8 mouse cellular contexts compared by ENCODE assay signal in the genomic region with DNA sequence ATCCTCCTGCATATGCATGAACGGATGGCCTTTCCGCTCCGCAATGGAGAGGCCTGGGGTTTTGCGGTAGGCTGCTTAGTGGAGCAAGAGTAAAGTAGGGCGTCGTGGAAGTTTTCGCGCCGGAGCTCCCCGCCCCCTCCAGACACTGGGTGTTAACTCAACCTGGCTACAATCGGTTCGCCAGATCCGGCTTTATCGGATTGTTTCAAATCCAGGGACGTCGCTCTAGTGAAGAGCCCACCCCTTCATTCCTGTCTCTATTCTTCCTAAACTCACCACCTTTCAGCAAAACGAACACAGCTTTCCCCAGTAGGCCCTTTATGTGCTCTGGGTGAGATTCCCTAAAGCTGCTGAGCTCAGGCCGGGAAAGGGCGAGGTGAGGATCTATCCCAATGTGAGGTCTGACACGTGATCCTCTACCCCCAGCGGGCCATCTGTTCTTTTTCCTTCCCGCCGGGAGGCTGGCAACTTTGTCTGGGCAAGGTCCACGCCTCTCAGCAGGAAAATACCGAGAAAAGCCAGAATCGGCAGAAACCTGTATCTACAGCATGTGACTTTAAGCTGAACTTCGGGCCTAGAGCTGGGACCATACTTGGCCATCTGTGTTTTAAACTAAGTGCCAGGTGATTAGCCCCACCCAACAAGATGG. TPM values are rescaled to one million over a fixed set of nuclear protein-coding genes. Genes with fewer than 3 reads are reported as not detected.
DNase-seq lines count a peak whose midpoint lies in the region; ATAC-seq and TF ChIP-seq lines count a peak whose summit lies in the region.

No protein-coding gene starts in this region.

- H3K27ac ChIP-seq in heart, adult 2 months: peak overlapping the region; percentile 100
- no peak overlapping the region for H3K27ac ChIP-seq in liver, embryonic 16.5 days (ENCODE audit: low read length)
- peak overlapping the region; percentile 41; the same call in 1 of the 2 replicates for H3K27ac ChIP-seq in neural tube, embryonic 15.5 days (replicated peaks)

- H3K4me3 ChIP-seq in heart, adult 2 months: peak overlapping the region; percentile 57
- H3K4me3 ChIP-seq in liver, embryonic 16.5 days (ENCODE audit: low read depth, low read length): peak overlapping the region; percentile 51
- peak overlapping the region; percentile 46 for H3K4me3 ChIP-seq in neural tube, embryonic 15.5 days (replicated peaks)

- H3K4me1 ChIP-seq in heart, adult 2 months (ENCODE audit: control insufficient read depth, insufficient read depth, low read length): peaks cover 15% of the 10 kb centered on the region
- H3K4me1 ChIP-seq in liver, embryonic 16.5 days (ENCODE audit: control insufficient read depth, low read depth, low read length): peaks cover 26% of the 10 kb centered on the region
- peaks cover 37% of the 10 kb centered on the region for H3K4me1 ChIP-seq in neural tube, embryonic 15.5 days

- H3K9me3 ChIP-seq in liver, embryonic 16.5 days (replicated peaks; ENCODE audit: control insufficient read depth, low read length): no peaks in the 10 kb centered on the region
- no peaks in the 10 kb centered on the region for H3K9me3 ChIP-seq in neural tube, embryonic 15.5 days (replicated peaks)

- peak overlapping the region; percentile 87 for H3K9ac ChIP-seq in heart, adult 2 months (ENCODE audit: low read depth, low read length)
- H3K9ac ChIP-seq in liver, embryonic 16.5 days (ENCODE audit: low read depth, low read length): peak overlapping the region; percentile 31
- H3K9ac ChIP-seq in neural tube, embryonic 15.5 days (replicated peaks): peak overlapping the region; percentile 42; the same call in 1 of the 2 replicates

- ATAC-seq in CD4-positive, CD25-positive, alpha-beta regulatory T cell, adult 4 months: peak; percentile 1
- no peak for ATAC-seq in liver, embryonic 16.5 days (ENCODE audit: low read depth)
- ATAC-seq in neural tube, embryonic 15.5 days (ENCODE audit: low FRiP score): no peak

- intact Hi-C loops in heart, adult 2 months (cut with DNase I): no loop called here

- no peaks in the 10 kb centered on the region for H3K27me3 ChIP-seq in heart, adult 2 months (ENCODE audit: control insufficient read depth, insufficient read depth, low read length)
- peaks cover 52% of the 10 kb centered on the region for H3K27me3 ChIP-seq in liver, embryonic 16.5 days (ENCODE audit: control insufficient read depth, insufficient read depth, low read depth, low read length)
- H3K27me3 ChIP-seq in neural tube, embryonic 15.5 days (replicated peaks): peaks cover 57% of the 10 kb centered on the region

- peak; percentile 69 for DNase-seq in adipocyte (ENCODE audit: low spot score)
- DNase-seq in embryo, embryonic 10.5 days (ENCODE audit: low spot score): peak; percentile 72
- DNase-seq in heart, adult 2 months: peak; percentile 83 to 86
- DNase-seq in kidney, adult 11 months: peak; percentile 95
- DNase-seq in spleen, postnatal 14 days (ENCODE audit: low spot score in 2 of 2): no peak

- TF ChIP-seq POLR2A in heart, adult 2 months (IDR thresholded peaks at IDR 0.05; ENCODE audit: insufficient read depth, low read depth, low read length): peak; percentile 77

- H3K79me2 ChIP-seq in heart, adult 2 months (replicated peaks; ENCODE audit: control insufficient read depth, insufficient read depth, low read length): no peaks in the 10 kb centered on the region

- H3K36me3 ChIP-seq in heart, adult 2 months (ENCODE audit: control insufficient read depth, insufficient read depth, low read length): peaks cover 8% of the 10 kb centered on the region
- no peaks in the 10 kb centered on the region for H3K36me3 ChIP-seq in liver, embryonic 16.5 days (ENCODE audit: control insufficient read depth, insufficient read depth)
- H3K36me3 ChIP-seq in neural tube, embryonic 15.5 days: no peaks in the 10 kb centered on the region

- TF ChIP-seq EP300 in heart, adult 2 months (IDR thresholded peaks at IDR 0.05; ENCODE audit: insufficient read depth, low read depth, low read length): no peak; the same call in none of the 2 replicates

- WGBS in heart, adult 2 months: under 1% methylated on average over 27 of the region's 27 CpGs
- 11% methylated on average over 27 of the region's 27 CpGs for WGBS in liver, embryonic 16.5 days (ENCODE audit: insufficient replicate concordance)
- 2% methylated on average over 27 of the region's 27 CpGs for WGBS in neural tube, embryonic 15.5 days

- TF ChIP-seq CTCF in heart, adult 2 months (IDR thresholded peaks at IDR 0.05): no peak

- peak overlapping the region; percentile 82 for H3K4me2 ChIP-seq in liver, embryonic 16.5 days (ENCODE audit: low read depth, low read length)
- H3K4me2 ChIP-seq in neural tube, embryonic 15.5 days: peak overlapping the region; percentile 96

RNA-seq across cellular contexts. Expression of gene Klf9, which starts 4.7 kb away (rescaled TPM):
- 1 to 10 TPM; 3.6 to 4.3 TPM for polyA plus RNA-seq in CD4-positive, CD25-positive, alpha-beta regulatory T cell, adult 4 months (2017; shearing (Covaris generic))
- 100 to 1,000 TPM; 121 to 142 TPM for total RNA-seq in heart, adult 2 months (2021)
- 40.3 and 47.1 TPM in 2 replicates for polyA plus RNA-seq in heart, adult 2 months (2012; rRNA removed)
- 0.82 and 0.90 TPM in 2 replicates for polyA plus RNA-seq in liver, embryonic 16.5 days (2015; fragmentation: Nextera tagmentation; extraction: Ambion mirVana)
- polyA plus RNA-seq in neural tube, embryonic 15.5 days (2015; fragmentation: Nextera tagmentation; extraction: Ambion mirVana): 5.0 and 5.3 TPM in 2 replicates

Comparison
In these comparisons a context has a peak if more than half of its experiments do, and no peak if none do; other contexts are left out.
1. DNase-seq: peak in adipocyte (single experiment), embryo, embryonic 10.5 days (single experiment), heart, adult 2 months (2 of 2) and kidney, adult 11 months (single experiment); none in spleen, postnatal 14 days (0 of 2).
2. H3K9ac ChIP-seq: peak in every context shown above with its lines; median percentile 87 in heart, adult 2 months; 42 in neural tube, embryonic 15.5 days; 31 in liver, embryonic 16.5 days.
3. Peak in every context shown above with its lines, with median percentiles within 50 percentile points of each other: H3K4me3 ChIP-seq.